ENCODE assay signal across 24 mouse cellular contexts in the genomic region with DNA sequence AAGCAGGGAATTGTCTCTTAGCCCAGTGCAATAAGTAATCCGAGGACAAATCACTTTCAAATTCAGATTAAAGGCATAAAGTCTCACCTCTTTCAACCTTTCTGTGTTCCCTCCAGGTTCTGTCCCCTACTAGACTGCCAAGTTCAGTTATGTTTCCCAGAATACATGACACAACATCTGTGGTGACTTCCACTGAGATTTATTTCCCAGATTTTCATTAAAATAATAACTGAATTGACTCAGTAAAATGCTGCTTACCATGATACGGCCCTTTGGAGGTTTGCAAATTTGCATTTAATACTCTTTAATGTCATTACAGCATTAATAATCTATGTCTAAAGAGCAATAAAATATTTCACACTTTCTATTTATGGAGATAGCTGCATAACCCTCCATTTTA.
"Had no signal": no experiment of that assay in that cellular context is flagged by ENCODE, and none has a peak within 500 bp of the region (broad histone marks: within the 10 kb centered on the region; RNA-seq: fewer than 3 reads in every experiment).

No protein-coding gene starts in this region.

- H3K9me3 ChIP-seq: heart, embryonic 10.5 days; heart, embryonic 13.5 days; heart, embryonic 15.5 days; hindbrain, embryonic 13.5 days; hindbrain, embryonic 15.5 days; limb, embryonic 10.5 days; limb, embryonic 12.5 days had no signal

- H3K4me2 ChIP-seq: heart, embryonic 13.5 days; heart, embryonic 15.5 days; hindbrain, embryonic 13.5 days; hindbrain, embryonic 15.5 days; limb, embryonic 12.5 days had no signal

- H3K36me3 ChIP-seq: heart, embryonic 10.5 days; heart, embryonic 13.5 days; heart, embryonic 15.5 days; hindbrain, embryonic 13.5 days; hindbrain, embryonic 15.5 days; limb, embryonic 10.5 days; limb, embryonic 12.5 days had no signal

- H3K4me3 ChIP-seq: gastrocnemius, adult 2 months; heart, embryonic 10.5 days; heart, embryonic 13.5 days; heart, embryonic 15.5 days; hindbrain, embryonic 13.5 days; hindbrain, embryonic 15.5 days; layer of hippocampus, adult 2 months; left cerebral cortex, adult 2 months; limb, embryonic 10.5 days; limb, embryonic 12.5 days had no signal

- H3K4me1 ChIP-seq: heart, embryonic 10.5 days; heart, embryonic 13.5 days; heart, embryonic 15.5 days; hindbrain, embryonic 13.5 days; hindbrain, embryonic 15.5 days; limb, embryonic 10.5 days; limb, embryonic 12.5 days had no signal

- DNase-seq: forebrain, postnatal 0 days; gastrocnemius, adult 2 months; gastrocnemius, postnatal 10 days; gastrocnemius, postnatal 25 days; heart, adult 18-20 months; heart, postnatal 14 days; heart, postnatal 36 days; kidney, adult 18-20 months; kidney, adult 8-10 months; kidney, postnatal 10 days; kidney, postnatal 25 days; kidney, postnatal 4 days; liver had no signal

- H3K27ac ChIP-seq: gastrocnemius, adult 2 months; heart, embryonic 10.5 days; heart, embryonic 13.5 days; heart, embryonic 15.5 days; hindbrain, embryonic 13.5 days; hindbrain, embryonic 15.5 days; hindbrain, postnatal 0 days; layer of hippocampus, adult 2 months; left cerebral cortex, adult 2 months; limb, embryonic 10.5 days; limb, embryonic 12.5 days had no signal

- H3K27me3 ChIP-seq: heart, embryonic 13.5 days; heart, embryonic 15.5 days; hindbrain, embryonic 13.5 days; hindbrain, embryonic 15.5 days; limb, embryonic 12.5 days had no signal

- H3K9ac ChIP-seq: forebrain, postnatal 0 days; heart, embryonic 13.5 days; heart, embryonic 15.5 days; hindbrain, embryonic 13.5 days; hindbrain, embryonic 15.5 days; limb, embryonic 12.5 days had no signal

- ATAC-seq: forebrain, postnatal 0 days; hindbrain, postnatal 0 days; intestine, embryonic 16.5 days had no signal
